ENCODE assay signal across 9 mouse cellular contexts in genomic region chr14:20178593-20178992, GRCm38 (mm10). TPM values are rescaled to one million over a fixed set of nuclear protein-coding genes. Genes with fewer than 3 reads are reported as not detected.
DNase-seq lines count a peak whose midpoint lies in the region; ATAC-seq and TF ChIP-seq lines count a peak whose summit lies in the region.
"Had no signal": no experiment of that assay in that cellular context is flagged by ENCODE, and none has a peak within 500 bp of the region (broad histone marks: within the 10 kb centered on the region; RNA-seq: fewer than 3 reads in every experiment).

No protein-coding gene starts in this region.

- no peaks in the 10 kb centered on the region; the same call in 1 of the 2 replicates for H3K36me3 ChIP-seq in forebrain, embryonic 11.5 days (ENCODE audit: control insufficient read depth, insufficient read depth, low read length)
- H3K36me3 ChIP-seq in forebrain, postnatal 0 days (ENCODE audit: insufficient read depth): no peaks in the 10 kb centered on the region
- no peaks in the 10 kb centered on the region for H3K36me3 ChIP-seq in lung, postnatal 0 days (ENCODE audit: insufficient read depth, low read length)
- H3K36me3 ChIP-seq in forebrain, embryonic 15.5 days: no peaks in the 10 kb centered on the region
- H3K36me3 ChIP-seq in myocyte (ENCODE audit: control insufficient read depth, insufficient read depth): no peaks in the 10 kb centered on the region

- peak overlapping the region; percentile 75 for H3K4me2 ChIP-seq in forebrain, embryonic 11.5 days (ENCODE audit: low read depth, low read length, severe bottlenecking)
- H3K4me2 ChIP-seq in forebrain, postnatal 0 days (ENCODE audit: low read depth): no peak overlapping the region
- peak overlapping the region; percentile 83; the same call in 1 of the 2 replicates for H3K4me2 ChIP-seq in lung, postnatal 0 days (replicated peaks; ENCODE audit: low read depth, low read length)
- peak overlapping the region; percentile 90; the same call in 1 of the 2 replicates for H3K4me2 ChIP-seq in forebrain, embryonic 15.5 days (replicated peaks)
- peak overlapping the region; percentile 15 for H3K4me2 ChIP-seq in myocyte (ENCODE audit: low read depth)

- DNase-seq in forebrain, embryonic 11.5 days (ENCODE audit: low spot score): no peak
- no peak for DNase-seq in forebrain, postnatal 0 days
- DNase-seq in lung, postnatal 0 days (ENCODE audit: low spot score): no peak
- DNase-seq in lung, postnatal 14 days: no peak
- DNase-seq in cerebellum, adult 9-10 months: no peak
- no peak for DNase-seq in ovary, postnatal 10 days (ENCODE audit: low spot score)
- DNase-seq: adrenal gland, adult 2 months had no signal

- no peak overlapping the region for H3ac ChIP-seq in myocyte (ENCODE audit: control insufficient read depth, insufficient read length)

- H3K4me3 ChIP-seq in forebrain, embryonic 11.5 days (ENCODE audit: low read depth, low read length): peak overlapping the region; percentile 14
- H3K4me3 ChIP-seq in forebrain, postnatal 0 days (ENCODE audit: low read depth, low read length): no peak overlapping the region
- no peak overlapping the region for H3K4me3 ChIP-seq in lung, postnatal 0 days (ENCODE audit: low read depth, low read length)
- H3K4me3 ChIP-seq in forebrain, embryonic 15.5 days: no peak overlapping the region
- no peak overlapping the region for H3K4me3 ChIP-seq in myocyte

- peaks cover 59% of the 10 kb centered on the region for H3K79me2 ChIP-seq in myocyte (ENCODE audit: control insufficient read depth, insufficient read depth)

- WGBS in forebrain, embryonic 11.5 days: 9% methylated on average over 4 of the region's 4 CpGs
- 14% methylated on average over 4 of the region's 4 CpGs for WGBS in forebrain, postnatal 0 days
- WGBS in lung, postnatal 0 days: 32% methylated on average over 4 of the region's 4 CpGs
- 9% methylated on average over 4 of the region's 4 CpGs for WGBS in forebrain, embryonic 15.5 days

- no peaks in the 10 kb centered on the region for H3K9me3 ChIP-seq in forebrain, embryonic 11.5 days (ENCODE audit: control insufficient read depth, low read length)
- H3K9me3 ChIP-seq in forebrain, postnatal 0 days (ENCODE audit: low read length): no peaks in the 10 kb centered on the region
- H3K9me3 ChIP-seq in lung, postnatal 0 days (ENCODE audit: low read length): no peaks in the 10 kb centered on the region
- no peaks in the 10 kb centered on the region for H3K9me3 ChIP-seq in forebrain, embryonic 15.5 days

- no peak for TF ChIP-seq CTCF in forebrain, postnatal 0 days (IDR thresholded peaks at IDR 0.05; ENCODE audit: low read depth)
- TF ChIP-seq CTCF in lung, postnatal 0 days (IDR thresholded peaks at IDR 0.05): no peak

- no peak for TF ChIP-seq POLR2A in myocyte (IDR thresholded peaks at IDR 0.05; ENCODE audit: insufficient read length, low read depth)

- peaks cover 21% of the 10 kb centered on the region for H3K4me1 ChIP-seq in forebrain, embryonic 11.5 days (replicated peaks; ENCODE audit: control insufficient read depth, insufficient read depth, low read length)
- H3K4me1 ChIP-seq in forebrain, postnatal 0 days (ENCODE audit: insufficient read depth): peaks cover 10% of the 10 kb centered on the region; the same call in 1 of the 2 replicates
- H3K4me1 ChIP-seq in lung, postnatal 0 days (ENCODE audit: insufficient read depth, low read depth, low read length): peaks cover 4% of the 10 kb centered on the region; the same call in 1 of the 2 replicates
- peaks cover 28% of the 10 kb centered on the region for H3K4me1 ChIP-seq in forebrain, embryonic 15.5 days

- TF ChIP-seq EP300 in lung, postnatal 0 days (IDR thresholded peaks at IDR 0.05): no peak

- H3K27ac ChIP-seq in forebrain, embryonic 11.5 days (ENCODE audit: low read depth, low read length): no peak overlapping the region
- no peak overlapping the region for H3K27ac ChIP-seq in forebrain, postnatal 0 days (ENCODE audit: low read depth, low read length)
- H3K27ac ChIP-seq in lung, postnatal 0 days (ENCODE audit: low read length): no peak overlapping the region
- no peak overlapping the region for H3K27ac ChIP-seq in forebrain, embryonic 15.5 days (replicated peaks)

- no peak for ATAC-seq in forebrain, embryonic 11.5 days (replicated peaks; ENCODE audit: low FRiP score)
- no peak for ATAC-seq in forebrain, postnatal 0 days
- ATAC-seq in lung, postnatal 0 days: no peak
- ATAC-seq in forebrain, embryonic 15.5 days (replicated peaks): no peak

- H3K27me3 ChIP-seq in forebrain, embryonic 11.5 days (ENCODE audit: control insufficient read depth, insufficient read depth, low read length): no peaks in the 10 kb centered on the region
- H3K27me3 ChIP-seq in forebrain, postnatal 0 days (ENCODE audit: insufficient read depth, low read length): no peaks in the 10 kb centered on the region
- no peaks in the 10 kb centered on the region for H3K27me3 ChIP-seq in lung, postnatal 0 days (replicated peaks; ENCODE audit: insufficient read depth, low read length)
- H3K27me3 ChIP-seq in forebrain, embryonic 15.5 days: no peaks in the 10 kb centered on the region
- no peaks in the 10 kb centered on the region for H3K27me3 ChIP-seq in myocyte (ENCODE audit: control insufficient read depth, insufficient read depth, insufficient read length)

- H3K9ac ChIP-seq in forebrain, embryonic 11.5 days (ENCODE audit: low read length): peak overlapping the region; percentile 39; the same call in 1 of the 2 replicates
- no peak overlapping the region for H3K9ac ChIP-seq in forebrain, postnatal 0 days
- no peak overlapping the region for H3K9ac ChIP-seq in lung, postnatal 0 days (replicated peaks; ENCODE audit: low read depth)
- no peak overlapping the region for H3K9ac ChIP-seq in forebrain, embryonic 15.5 days (replicated peaks)

TF ChIP-seq in myocyte, 11 proteins besides CTCF, POLR2A, EP300 and RAD21:
- TF ChIP-seq MYOG (IDR thresholded peaks at IDR 0.05; ENCODE audit: control insufficient read depth in 1 of 3, insufficient read depth in 1 of 3, insufficient read length in 2 of 3, low read depth in 2 of 3) (no peak), USF1 (IDR thresholded peaks at IDR 0.05; ENCODE audit: low read depth) (no peak), MYOD1 (IDR thresholded peaks at IDR 0.05; ENCODE audit: control insufficient read depth in 1 of 3, insufficient read length in 2 of 3, low read depth in 2 of 3) (no peak), TCF12 (IDR thresholded peaks at IDR 0.05; ENCODE audit: insufficient read depth, poor library complexity, severe bottlenecking) (no peak), TCF3 (IDR thresholded peaks at IDR 0.05; ENCODE audit: insufficient read length, low read depth) (no peak), E2F4 (IDR thresholded peaks at IDR 0.05; ENCODE audit: insufficient read depth) (no peak), CEBPB (IDR thresholded peaks at IDR 0.05; ENCODE audit: insufficient read depth, poor library complexity, severe bottlenecking) (no peak), POLR2AphosphoS2 (IDR thresholded peaks at IDR 0.05; ENCODE audit: insufficient read length, low read depth) (no peak), SRF (IDR thresholded peaks at IDR 0.05; ENCODE audit: control insufficient read depth, insufficient read length, low read depth) (no peak), MAX (IDR thresholded peaks at IDR 0.05; ENCODE audit: low read depth) (no peak), REST (IDR thresholded peaks at IDR 0.05; ENCODE audit: insufficient read depth, insufficient read length) (no peak)
TF ChIP-seq in myocyte: peak in this region for 0.

RNA-seq across cellular contexts. Expression of gene Kcnk5, which starts 3.0 kb away (rescaled TPM):
- polyA plus RNA-seq in forebrain, embryonic 11.5 days (2014; fragmentation: Nextera tagmentation; extraction: Ambion mirVana): 14.9 and 15.4 TPM in 2 replicates
- 0.76 and 1.0 TPM in 2 replicates for total RNA-seq in forebrain, postnatal 0 days (2014; rRNA removed)
- 0.63 and 0.71 TPM in 2 replicates for polyA plus RNA-seq in forebrain, postnatal 0 days (2015; fragmentation: Nextera tagmentation; extraction: Ambion mirVana)
- 4.5 and 5.2 TPM in 2 replicates for polyA plus RNA-seq in lung, postnatal 0 days (2015; fragmentation: Nextera tagmentation; extraction: Ambion mirVana)
- polyA plus RNA-seq in forebrain, embryonic 15.5 days (2015; fragmentation: Nextera tagmentation; extraction: Ambion mirVana): 3.3 TPM in 2 replicates
- 7.2 TPM for polyA plus RNA-seq in myocyte (2012; fragmentation: generic; extraction: Trizol)

RNA-seq across cellular contexts. Expression of gene Saysd1, which starts 40.3 kb away (rescaled TPM):
- polyA plus RNA-seq in forebrain, embryonic 11.5 days (2014; fragmentation: Nextera tagmentation; extraction: Ambion mirVana): 11.6 and 11.7 TPM in 2 replicates
- 5.6 and 7.8 TPM in 2 replicates for total RNA-seq in forebrain, postnatal 0 days (2014; rRNA removed)
- polyA plus RNA-seq in forebrain, postnatal 0 days (2015; fragmentation: Nextera tagmentation; extraction: Ambion mirVana): 12.2 and 16.5 TPM in 2 replicates
- 18.6 and 18.9 TPM in 2 replicates for polyA plus RNA-seq in lung, postnatal 0 days (2015; fragmentation: Nextera tagmentation; extraction: Ambion mirVana)
- polyA plus RNA-seq in forebrain, embryonic 15.5 days (2015; fragmentation: Nextera tagmentation; extraction: Ambion mirVana): 15.0 and 15.4 TPM in 2 replicates
- polyA plus RNA-seq in myocyte (2012; fragmentation: generic; extraction: Trizol): 10.5 TPM
